Mouse (Mus musculus): Measurements from ENCODE around the gene Echdc1. TPM values are rescaled to one million over a fixed set of nuclear protein-coding genes. Genes with fewer than 3 reads are reported as not detected.
"Not testable (repeated sequence)": the region's sequence is repeated elsewhere in the genome, so short reads cannot be mapped to it uniquely, and the experiment has no call there.

Gene Echdc1
- total RNA-seq, 2 experiments from 2014 or later: 27.9 to 30.7 TPM

GRCm38 (mm10) chr10:29394890-29395289 lies 81.9 kb downstream of the Echdc1 start:
- intact Hi-C loops (cut with DNase I); DNase-seq: not testable (repeated sequence)

Other genes starting within 250 kb of the Echdc1 start
- not detected for gene Soga3, start 169.3 kb upstream of the Echdc1 start, total RNA-seq (2021)
- gene Gm49353, start 114.2 kb upstream of the Echdc1 start, total RNA-seq (2021): not detected
- 10 to 100 TPM; 49.3 to 52.6 TPM for gene 9330159F19Rik, start 101.6 kb upstream of the Echdc1 start, total RNA-seq (2021)
- 10 to 100 TPM; 42.3 to 52.5 TPM for gene Rnf146, start 49.3 kb downstream of the Echdc1 start, total RNA-seq (2021)
- 1 to 10 TPM in 1 of 2 experiments, under 1 TPM in 1; 0.96 to 2.2 TPM for gene Rspo3, start 222.7 kb downstream of the Echdc1 start, total RNA-seq (2021)

All from gastrocnemius, postnatal 36 days (tissue).